Mouse (Mus musculus) lung, embryonic 14.5 days (tissue): ENCODE results near the gene Wee1. TPM values are rescaled to one million over a fixed set of nuclear protein-coding genes. Genes with fewer than 3 reads are reported as not detected.
A peak's percentile ranks its signal among the peaks of the same experiment; 100 is the strongest.

ENCODE experiments used
- ATAC-seq: fragments of 200-750 bp; cut with Nextera tagmentation; 2 replicates; pipeline ENCODE4 v1.8.0; 2017; ENCODE audit warnings: mild to moderate bottlenecking, moderate TSS enrichment, moderate library complexity; ENCODE audit not compliant: insufficient read depth
- DNase-seq: peaks from one replicate; pipeline ENCODE4 v3.0.0-alpha.2; 2015
- H3K27ac ChIP-seq: fragments of 300-500 bp; sonication (generic); 2 replicates; pipeline ENCODE4 v1.5.1; 2014; ENCODE audit warnings: low read depth, mild to moderate bottlenecking, moderate library complexity
- H3K27me3 ChIP-seq: fragments of 300-500 bp; sonication (generic); 2 replicates; pipeline ENCODE4 v1.6.1; 2014; ENCODE audit warnings: low read length, control low read depth; ENCODE audit not compliant: insufficient read depth
- H3K36me3 ChIP-seq: fragments of 300-500 bp; sonication (generic); 2 replicates; pipeline ENCODE4 v1.6.1; 2014; ENCODE audit warnings: control low read depth; ENCODE audit not compliant: insufficient read depth
- H3K4me1 ChIP-seq: fragments of 300-500 bp; sonication (generic); 2 replicates; pipeline ENCODE4 v1.6.1; 2014; ENCODE audit warnings: antibody characterized with exemption, control low read depth; ENCODE audit not compliant: insufficient read depth
- H3K4me2 ChIP-seq: fragments of 300-500 bp; sonication (generic); 2 replicates; pipeline ENCODE4 v1.6.1; 2014; ENCODE audit warnings: mild to moderate bottlenecking
- H3K4me3 ChIP-seq: fragments of 300-500 bp; sonication (generic); 2 replicates; pipeline ENCODE4 v1.5.1; 2014; ENCODE audit warnings: low read depth, low read length
- H3K9ac ChIP-seq: fragments of 300-500 bp; sonication (generic); 2 replicates; pipeline ENCODE4 v1.6.1; 2014
- H3K9me3 ChIP-seq: fragments of 300-500 bp; sonication (generic); 2 replicates; pipeline ENCODE4 v1.6.1; 2016; ENCODE audit warnings: low read depth, low read length, control low read depth
- CTCF ChIP-seq: IDR thresholded peaks from 2 replicates; pipeline ENCODE4 v1.5.1; 2016; ENCODE audit warnings: antibody characterized with exemption, low read depth
- WGBS: fragments of 180-500 bp; shearing (Covaris S2); extraction: QIAGEN DNeasy Blood & Tissue Kit; methylation state at CpG from one replicate; pipeline ENCODE4 v1.1.7; 2014; 5-methylcytosine and 5-hydroxymethylcytosine counted together
- polyA plus RNA-seq: library from polyadenylated mRNA; unstranded; fragments of >200 nt; fragmentation: Nextera tagmentation; extraction: Ambion mirVana; gene quantifications from 2 replicates; pipeline ENCODE4 v1.2.1, GENCODE M21; 2014

Gene Wee1
- polyA plus RNA-seq, 1 experiment from 2014 or later: 47.1 TPM

GRCm38 (mm10) chr7:110189951-110190350 lies 68.1 kb downstream of the Wee1 start:
- Histone ChIP-seq H3K4me3 (no peak overlapping the region), H3K36me3 (no peaks in the 10 kb centered on the region), H3K4me2 (no peak overlapping the region), H3K4me1 (no peaks in the 10 kb centered on the region), H3K27ac (0 out of 2 replicates have a peak overlapping the region, but pooled peaks have one; percentile 2), H3K9me3 (no peaks in the 10 kb centered on the region), H3K27me3 (no peaks in the 10 kb centered on the region), H3K9ac (no peak overlapping the region)
- peak; percentile 27 for DNase-seq
- ATAC-seq: 0 out of 2 replicates have a peak, but pooled peaks have one; percentile 21
- 52% methylated on average over 7 of the region's 7 CpGs for WGBS
- TF ChIP-seq CTCF: no peak

Other genes starting within 250 kb of the Wee1 start
- gene Dennd5a, start 161.6 kb upstream of the Wee1 start, polyA plus RNA-seq: 51.4 and 51.7 TPM in 2 replicates
- gene Tmem41b, start 135.1 kb upstream of the Wee1 start, polyA plus RNA-seq: 67.0 and 67.7 TPM in 2 replicates
- 20.0 and 21.8 TPM in 2 replicates for gene Ipo7, start 103.8 kb upstream of the Wee1 start, polyA plus RNA-seq
- 21.9 and 23.9 TPM in 2 replicates for gene Zfp143, start 60.8 kb upstream of the Wee1 start, polyA plus RNA-seq
- gene Swap70, start 99.7 kb downstream of the Wee1 start, polyA plus RNA-seq: 33.0 and 35.4 TPM in 2 replicates